Mouse (Mus musculus) kidney, postnatal 36 days (tissue): ENCODE measurements around the gene Dcbld2.

ENCODE experiments used
- DNase-seq, 2 experiments: peaks; one replicate each; pipeline ENCODE4 v3.0.0; 2021 to 2022; ENCODE audit warnings: mixed read lengths in 2 of 2

The Dcbld2 gene

DNA sequence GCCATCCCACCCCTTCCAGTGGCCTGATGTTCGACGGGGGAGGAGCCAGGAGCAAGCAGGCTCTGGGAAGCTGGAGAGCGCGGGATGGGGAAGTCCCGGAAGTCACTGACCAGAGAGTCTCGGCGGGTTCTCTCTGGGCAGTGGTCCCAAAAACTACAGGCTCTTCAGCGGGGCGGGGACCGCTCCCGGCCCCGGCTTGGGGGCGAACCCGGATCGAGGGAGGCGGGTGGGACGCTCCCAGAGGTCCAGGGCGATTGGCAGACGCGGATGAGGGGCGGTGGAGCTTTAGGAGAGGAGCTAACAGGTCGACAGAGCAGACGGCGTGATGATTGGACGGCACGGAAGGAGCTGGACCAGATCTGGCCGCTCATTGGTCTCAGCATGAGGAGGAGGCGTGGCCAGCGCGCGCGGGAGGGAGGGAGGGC is at the start of gene Dcbld2:
Gene Dcbld2 (plus strand): TSS at position 382 of the 425 bp plus-strand sequence.
- peak; percentile 98 to 99 for DNase-seq

DNA sequence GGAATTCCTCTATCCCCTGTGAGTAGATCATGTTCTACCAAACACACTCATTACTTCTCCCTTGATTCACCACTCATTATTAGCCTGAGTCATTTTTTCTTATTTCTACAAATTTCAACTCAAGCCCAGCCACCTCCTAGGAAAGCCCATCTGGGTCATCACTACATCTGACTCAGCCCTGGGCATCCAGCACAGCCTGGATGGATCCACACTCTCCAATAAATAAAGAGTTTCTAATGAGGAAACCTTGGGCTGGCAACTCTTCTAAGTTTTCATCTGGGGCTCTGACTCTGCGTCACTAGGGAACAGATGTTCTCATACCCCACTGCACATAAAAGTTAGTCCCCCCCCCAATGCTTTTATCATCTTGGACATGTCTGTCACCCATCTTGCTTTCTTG is 31.1 kb upstream of the Dcbld2 start:
- no peak for DNase-seq

DNA sequence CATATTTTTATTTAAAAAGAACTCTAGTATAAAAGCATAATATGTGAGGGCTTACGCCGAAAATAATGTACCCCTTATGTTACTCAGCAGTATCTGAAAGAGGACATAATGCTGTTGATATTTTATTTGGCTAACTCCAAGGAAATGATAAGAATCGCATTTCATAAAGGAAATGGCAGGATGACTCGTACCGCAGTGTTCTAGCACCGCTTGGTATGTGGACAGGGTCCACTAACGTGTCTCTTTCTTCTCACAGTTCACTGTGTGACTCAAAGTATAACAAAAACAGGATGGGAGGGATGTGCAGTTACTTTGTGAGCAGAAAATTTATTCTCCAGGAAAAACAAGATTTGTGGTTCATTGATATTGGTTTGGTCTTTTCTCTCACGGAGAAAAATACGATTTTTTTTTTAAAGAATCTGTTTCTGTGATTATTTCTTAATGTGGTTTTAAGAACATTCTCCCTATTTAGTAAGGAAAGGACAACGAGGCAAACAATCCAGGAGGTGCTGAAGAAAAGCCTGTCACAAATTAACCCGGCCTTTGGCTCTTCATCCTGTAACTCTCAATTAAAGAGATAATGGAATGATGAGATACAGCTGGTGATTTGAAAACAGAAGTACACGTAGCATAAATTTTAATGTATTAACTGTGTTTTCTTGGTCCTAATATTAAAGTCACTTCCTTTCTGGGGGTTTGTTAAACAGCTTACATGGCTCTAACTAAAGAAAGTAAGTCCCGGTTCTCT is 30.3 kb upstream of the Dcbld2 start:
- peak in 1 of 2 experiments; percentile 19 for DNase-seq

DNA sequence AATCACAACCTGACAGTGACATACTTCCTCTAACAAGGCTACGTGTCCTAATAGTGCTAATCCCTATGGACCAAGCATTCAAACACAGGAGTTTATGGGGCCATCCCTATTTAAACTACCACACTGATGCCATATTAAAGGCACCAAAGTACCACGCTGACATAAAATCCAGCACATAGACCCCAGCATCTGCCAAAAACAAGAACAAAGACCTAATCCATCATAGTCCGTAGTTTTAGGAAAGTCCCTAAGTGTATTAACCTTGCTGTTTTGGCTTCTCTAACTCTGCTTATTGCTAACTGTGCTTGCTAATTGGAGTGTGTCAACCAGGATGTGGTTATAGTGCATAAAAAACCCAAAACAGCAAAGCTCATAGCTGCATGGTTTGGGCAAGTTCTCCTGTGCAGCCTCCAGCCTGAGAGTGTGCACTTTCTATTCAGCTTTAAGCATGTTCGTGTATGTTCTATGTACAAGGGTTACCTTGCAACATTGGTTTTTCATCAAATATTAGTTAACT is 21.9 kb upstream of the Dcbld2 start:
- no peak for DNase-seq

DNA sequence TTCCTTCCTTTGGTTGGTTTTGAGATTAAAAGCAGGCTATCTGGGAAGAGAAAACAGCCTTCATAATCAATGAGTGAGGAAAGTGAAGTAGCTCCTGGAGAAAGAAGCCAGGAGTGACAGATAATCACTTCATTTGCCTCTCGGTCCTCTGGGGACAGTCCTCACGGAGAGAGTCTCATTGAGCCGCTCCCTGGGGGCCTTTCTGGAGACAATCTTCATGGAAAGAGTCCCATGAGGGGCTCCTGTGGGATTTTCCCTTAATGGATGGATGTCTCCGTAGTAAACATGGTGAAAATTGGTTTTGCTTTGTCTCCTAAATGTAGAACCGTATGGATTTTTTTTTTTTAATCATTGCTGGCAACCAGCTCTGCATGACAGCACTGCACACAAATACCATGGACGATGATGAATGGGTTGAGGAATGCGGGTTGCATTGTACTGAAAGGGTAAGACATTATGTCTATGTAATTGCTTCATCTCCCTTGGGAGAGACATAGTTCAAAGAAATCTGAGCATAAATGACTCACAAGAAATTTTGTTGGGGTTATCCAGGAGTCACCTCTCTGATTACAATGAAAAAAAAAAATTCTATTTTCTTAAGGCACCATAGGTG is 19.0 kb upstream of the Dcbld2 start:
- no peak for DNase-seq

DNA sequence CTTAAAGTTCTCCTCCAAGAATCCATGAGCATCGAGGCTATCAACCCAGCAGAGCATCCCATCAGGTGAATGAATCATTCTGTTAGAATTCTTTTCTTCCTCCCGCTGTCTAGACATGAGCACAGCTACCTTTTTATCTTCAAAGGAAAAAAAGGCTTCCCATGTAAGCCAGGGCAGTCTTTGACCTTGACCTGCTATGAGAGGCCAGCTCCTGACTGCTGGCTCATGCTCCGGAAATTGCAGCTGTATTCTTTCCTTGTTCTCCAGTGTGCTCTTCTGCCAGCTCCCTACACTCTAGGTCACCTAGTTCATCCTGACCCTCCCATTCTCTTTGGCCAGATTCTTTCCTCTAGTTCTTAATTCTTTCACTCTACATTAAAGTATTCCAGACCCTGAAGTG is 15.2 kb upstream of the Dcbld2 start:
- DNase-seq, result no peak

DNA sequence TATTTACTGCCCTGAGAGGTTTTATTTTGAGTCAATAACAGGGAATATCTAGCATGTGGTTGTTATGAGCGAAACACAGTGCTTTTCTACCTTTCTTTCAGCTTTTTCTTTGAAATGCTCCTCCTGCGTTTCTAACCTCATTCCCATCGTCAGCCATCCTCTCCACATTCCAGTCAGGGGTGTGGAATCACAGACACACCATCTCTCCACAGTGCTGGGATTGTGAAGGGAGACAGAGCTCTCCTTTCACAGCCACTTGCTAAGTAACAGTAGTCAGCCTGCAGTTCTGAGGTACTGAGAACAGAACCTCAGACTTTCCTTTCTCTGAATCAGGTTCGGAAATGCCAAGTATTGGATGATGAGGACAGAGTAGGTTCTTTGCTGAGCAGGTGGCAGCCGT is 14.1 kb upstream of the Dcbld2 start:
- no peak for DNase-seq

DNA sequence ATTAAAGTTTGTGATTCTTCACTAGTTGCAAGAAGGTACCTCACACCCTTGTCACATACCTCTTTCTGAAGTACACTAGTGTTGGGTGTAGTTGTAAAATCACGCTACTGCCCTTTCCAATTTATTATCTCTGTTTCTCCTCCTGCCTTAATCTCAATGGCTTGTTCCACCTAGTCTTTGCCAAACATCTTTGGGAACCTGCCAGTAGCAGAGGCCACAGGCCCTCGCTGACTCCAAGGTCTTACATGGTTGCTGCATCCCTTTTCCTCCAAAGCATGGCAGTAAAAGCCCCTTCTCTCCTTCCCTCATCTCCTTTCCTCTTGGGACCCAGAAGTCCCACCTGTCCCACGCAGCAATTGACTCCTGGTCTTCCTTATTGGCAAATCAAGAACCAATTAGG is 9.6 kb upstream of the Dcbld2 start:
- no peak for DNase-seq

DNA sequence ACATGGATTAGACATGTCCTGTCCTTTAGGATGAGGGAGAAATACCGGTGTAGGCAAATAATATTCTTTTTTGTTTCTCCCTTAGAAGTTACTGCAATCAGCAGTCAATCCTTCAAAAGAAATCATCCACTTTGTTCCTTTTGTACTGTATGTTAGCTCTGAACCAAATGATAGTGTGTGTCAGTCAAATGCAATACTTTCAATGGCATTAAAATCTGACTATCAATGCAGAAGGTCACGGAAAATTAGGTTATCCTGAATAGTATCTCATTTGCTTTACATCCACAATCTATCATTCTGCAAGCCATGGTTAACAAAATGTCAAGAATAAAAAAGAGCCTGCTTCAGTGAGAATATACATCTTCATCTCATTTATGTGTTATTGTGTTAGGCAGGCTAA is 7.2 kb upstream of the Dcbld2 start:
- DNase-seq, result no peak

DNA sequence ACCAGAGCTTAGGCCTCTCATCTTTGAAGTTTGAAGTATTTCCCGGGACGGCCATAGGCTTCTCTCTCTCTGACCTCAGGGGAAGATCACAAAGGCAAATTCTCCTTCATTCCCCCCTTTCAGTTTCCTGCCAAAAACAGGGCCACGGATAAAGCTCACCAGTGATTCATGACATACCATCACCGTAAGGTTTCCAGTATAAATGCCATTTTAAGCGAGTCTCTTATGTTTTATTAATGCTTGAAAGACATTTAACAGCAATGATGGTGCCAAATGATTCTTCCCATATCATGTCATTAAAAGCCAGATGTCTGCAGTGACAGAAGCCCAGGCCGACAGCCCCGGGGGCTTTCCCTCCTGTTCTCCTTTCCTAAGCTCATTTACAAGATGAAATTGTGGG is 3.6 kb upstream of the Dcbld2 start:
- DNase-seq, result no peak

DNA sequence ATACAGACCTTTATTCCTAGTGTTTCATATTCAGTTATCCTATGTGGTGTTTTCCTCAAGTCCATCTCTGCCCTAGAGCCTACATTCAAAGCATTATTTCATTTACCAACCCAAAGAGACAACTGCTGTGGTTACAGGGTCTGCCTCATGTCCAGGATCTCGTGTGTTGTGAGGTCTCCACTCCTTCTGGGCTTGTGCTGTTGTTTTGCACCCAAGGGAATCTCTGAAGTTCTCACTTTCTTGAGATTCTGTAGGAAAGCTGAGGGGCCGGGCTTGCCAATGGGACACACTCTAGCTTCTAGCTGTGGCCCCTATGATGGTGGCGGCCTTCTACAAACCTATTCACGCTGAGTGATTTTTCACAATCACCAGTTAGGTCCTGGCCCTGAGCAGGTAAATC is 3.0 kb upstream of the Dcbld2 start:
- DNase-seq, result no peak

DNA sequence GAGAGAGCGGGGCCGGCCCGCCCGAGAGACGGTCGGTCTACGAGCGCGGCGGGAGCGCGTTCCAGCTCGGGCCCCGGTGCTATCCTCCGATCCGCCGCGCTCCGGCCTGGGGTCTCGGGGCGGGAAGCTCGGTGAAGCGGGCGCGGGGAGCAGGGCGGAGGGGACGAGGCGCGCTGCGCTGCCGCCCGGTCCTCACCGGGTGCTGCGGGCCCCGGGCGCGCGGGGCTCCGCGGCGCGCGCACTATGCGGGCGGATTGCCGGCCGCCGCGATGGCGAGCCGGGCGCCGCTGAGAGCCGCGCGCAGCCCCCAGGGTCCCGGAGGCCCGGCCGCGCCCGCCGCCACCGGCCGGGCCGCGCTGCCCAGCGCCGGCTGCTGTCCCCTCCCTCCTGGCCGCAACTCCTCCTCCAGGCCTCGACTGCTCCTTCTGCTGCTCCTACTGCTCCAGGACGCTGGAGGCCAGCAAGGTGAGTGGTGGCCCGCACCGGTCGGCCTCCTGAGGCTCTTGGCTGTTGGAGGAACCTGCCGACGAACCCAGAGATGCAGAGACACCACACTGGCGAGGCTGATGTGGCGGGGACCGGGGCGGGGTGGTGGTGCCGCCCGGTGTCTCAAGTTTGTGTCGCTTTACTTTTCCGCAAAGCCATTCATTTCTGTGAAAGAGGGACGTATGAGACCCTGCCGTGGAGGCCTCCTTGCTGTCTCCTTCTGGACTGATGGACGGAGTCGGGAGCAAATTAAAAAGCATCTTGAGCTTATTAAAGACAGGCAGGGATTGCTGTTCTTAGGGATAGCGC is 441 bp downstream of the Dcbld2 start:
- peak; percentile 29 to 51 for DNase-seq

DNA sequence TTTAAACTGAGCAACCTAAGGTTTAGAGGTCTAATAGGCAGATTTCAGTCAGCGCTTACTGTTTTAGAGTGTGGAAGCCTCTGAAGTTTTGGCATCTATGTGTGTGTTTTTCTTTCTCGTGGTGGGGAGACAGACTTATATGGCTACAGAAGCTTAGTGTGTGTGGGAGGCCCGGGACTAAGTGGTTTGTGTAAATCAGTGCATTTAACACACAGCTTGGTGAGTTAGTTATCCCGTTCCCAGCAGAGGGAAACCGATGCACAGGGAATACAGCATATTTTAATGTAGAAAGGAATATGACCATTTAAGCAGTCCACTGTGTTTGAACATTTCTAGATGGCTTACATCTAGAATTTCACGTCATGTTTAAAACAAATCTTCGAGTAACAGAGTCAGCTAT is 1.6 kb downstream of the Dcbld2 start:
- DNase-seq, result no peak

DNA sequence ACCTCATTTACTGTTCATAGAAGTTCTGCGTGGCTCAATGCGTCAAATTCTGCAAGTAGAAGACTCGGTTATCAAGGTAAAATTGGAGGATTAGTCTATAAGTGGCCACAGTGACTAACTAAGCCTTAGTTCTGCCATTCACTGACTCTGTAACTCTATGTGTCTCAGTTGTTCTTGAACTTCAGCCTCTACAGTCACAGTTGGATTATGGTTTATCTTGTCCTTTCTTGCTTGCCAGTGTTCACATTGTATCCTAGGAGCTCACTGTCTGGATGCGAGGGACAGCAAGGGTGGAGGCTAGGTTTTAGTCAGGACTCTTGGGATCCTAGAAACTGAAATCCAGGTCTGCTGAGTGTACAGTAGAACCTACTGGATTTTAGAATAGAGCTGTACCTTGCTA is 6.6 kb downstream of the Dcbld2 start:
- no peak for DNase-seq

DNA sequence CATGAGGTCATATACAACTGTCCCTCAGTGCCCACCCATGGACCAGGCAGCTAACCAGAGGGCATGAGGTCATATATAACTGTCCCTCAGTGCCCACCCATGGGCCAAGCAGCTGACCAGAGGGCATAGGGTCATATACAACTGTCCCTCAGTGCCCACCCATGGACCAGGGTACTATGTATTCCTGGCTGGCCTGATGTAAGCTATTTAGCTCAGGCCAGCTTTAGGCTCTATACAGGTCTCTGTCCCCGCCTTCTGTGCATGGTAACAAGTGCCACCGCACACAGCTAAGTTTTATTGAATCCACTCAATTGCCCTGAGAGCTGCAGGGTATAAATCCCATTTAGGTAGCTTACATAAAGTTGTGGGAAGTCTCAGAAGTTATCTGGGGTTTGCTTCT is 7.3 kb downstream of the Dcbld2 start:
- no peak for DNase-seq

DNA sequence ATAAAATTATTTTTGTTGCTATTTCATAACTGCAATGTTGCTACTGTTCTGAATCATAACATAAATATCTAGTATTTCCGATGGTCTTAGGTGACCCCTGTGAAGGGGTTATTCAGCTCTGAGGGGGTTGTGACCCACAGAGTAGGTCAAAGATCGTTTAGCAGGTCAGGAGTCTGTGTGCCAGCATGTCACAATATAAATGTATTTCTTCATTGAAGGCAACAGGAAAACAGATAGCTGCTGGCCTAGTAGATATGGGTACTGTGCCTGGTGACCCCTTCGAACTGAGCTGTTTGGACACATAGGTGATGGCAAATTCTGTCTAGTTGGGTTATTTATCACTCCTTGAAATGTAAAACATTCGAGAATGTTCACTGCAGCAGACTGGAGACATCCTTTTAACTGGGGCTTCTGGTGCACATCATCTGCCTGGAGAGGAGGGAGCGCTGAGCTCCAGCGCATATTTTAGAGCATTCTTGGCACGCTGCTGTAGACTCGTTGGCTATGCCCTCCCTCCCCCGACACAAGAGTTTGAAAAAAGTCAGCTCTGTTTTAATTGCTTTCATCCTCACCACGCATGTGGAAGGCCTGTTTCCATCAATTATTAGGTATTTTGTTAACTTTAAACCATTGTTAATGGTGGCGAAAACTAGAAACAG is 13.6 kb downstream of the Dcbld2 start:
- DNase-seq, result peak; percentile 55 to 57

DNA sequence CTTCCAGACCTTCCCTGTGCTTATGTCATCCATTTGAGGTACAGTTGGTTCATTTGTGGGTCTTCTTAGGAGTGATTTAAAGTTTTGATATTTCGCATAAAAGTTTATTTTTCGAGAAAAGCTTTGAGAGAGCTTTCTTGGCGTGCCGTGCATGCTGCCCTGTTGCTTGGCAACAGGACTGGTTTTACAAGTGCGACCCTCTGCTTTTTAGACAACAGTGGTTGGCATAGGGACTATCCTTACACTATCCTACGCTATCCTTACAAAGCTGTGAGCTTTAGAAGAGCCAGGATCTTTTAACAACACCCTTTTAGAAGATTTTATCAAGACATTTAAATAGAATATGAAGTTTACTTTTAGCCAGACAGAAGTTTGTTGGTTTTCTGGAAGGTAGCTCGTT is 22.0 kb downstream of the Dcbld2 start:
- DNase-seq, result no peak

DNA sequence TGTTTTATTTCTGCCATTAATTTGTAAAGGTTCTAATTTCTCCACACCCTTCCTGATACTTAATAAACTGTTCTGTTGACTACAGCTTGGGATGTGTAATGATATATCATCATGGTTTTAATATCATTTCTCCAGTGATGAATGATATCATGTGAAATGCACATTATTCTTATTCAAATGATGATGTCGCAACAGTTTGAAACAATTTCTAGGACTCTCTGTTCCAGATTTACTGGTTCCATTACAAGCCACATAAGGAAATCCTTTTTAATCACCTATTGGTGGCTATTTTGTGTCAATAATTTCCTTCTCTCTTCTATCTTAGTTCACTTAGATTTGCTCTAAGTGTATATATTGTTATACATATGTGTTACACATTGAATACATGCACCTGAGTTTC is 24.1 kb downstream of the Dcbld2 start:
- DNase-seq, result no peak

DNA sequence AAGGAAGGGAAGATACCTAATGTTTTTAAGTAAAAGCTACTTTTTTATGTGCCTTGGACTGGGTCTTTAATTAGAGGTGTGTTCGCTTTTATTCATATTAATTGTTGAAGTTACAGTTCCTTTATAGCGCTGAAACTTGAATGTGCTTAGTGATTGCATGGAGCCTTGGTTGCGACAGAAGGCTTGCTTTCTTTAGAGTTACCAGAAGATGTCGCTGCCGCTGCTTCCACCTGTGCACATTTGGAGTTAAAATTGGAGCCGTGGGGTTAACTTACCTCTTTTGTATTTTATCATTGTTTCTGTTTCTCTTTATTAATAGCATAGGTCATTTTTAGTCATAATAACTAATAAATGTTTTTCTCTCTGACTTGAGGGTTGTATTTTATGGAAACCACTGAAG is 36.5 kb downstream of the Dcbld2 start:
- no peak for DNase-seq

DNA sequence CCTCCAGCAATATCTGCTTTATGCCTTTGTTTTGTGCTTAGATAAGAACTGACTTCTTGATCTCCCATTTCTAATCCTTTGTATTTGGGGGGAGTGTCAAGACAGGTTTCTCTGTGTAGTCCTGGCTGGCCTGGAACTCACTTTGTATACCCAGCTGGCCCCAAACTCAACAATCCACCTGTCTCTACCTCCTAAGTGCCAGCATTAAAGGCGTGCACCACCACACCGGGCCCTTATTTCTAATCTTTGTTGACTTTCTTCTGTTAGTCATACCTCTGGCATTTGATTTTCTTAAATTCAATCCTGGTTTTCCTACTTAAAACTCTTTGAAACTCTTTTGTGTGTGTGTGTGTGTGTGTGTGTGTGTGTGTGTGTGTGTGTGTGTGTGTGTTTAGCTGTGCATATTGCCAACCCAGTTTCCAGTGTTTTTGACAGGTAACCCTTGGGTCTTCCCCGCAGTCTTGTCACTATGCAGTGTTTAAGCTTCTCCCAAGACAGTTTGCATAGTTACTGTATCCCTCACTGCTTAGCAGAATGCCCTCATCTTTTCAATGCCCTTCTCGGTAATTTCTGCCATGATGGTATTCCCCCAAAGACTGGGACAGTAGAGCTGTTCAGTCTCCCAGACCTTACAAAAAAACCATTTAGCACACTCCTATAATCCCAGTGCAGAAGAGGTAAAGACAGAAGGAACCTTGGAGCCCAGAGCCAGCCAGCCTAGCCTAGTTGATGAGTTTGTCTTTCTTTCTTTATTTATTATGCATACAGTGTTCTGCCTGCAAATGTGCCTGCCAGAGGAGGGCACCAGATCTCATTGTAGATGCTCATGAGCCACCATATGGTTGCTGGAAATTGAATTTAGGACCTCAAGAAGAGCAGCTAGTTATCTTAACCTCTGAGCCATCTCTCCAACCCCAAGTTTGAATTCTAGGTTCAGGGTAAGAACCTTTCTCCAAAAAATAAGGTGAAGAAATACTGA is 38.3 kb downstream of the Dcbld2 start:
- DNase-seq, result no peak

DNA sequence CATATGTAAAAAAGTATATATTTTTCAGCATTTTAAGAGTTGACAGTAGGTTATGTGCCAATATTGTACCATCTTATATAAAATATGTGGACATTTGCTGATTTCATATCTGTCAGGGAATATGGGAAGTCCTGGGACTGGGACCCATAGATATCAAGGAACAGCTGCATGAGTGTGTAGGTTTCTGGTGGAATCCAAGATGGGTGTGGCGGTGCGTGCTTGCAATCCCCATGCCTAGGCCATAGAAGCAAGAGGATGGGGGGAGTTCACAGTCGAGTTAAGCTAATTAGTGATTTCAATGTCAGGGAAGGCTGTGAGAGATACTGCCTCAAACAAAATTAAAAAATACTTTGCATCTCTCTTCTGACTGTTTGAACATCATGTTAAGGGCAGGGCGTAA is 40.8 kb downstream of the Dcbld2 start:
- no peak for DNase-seq

DNA sequence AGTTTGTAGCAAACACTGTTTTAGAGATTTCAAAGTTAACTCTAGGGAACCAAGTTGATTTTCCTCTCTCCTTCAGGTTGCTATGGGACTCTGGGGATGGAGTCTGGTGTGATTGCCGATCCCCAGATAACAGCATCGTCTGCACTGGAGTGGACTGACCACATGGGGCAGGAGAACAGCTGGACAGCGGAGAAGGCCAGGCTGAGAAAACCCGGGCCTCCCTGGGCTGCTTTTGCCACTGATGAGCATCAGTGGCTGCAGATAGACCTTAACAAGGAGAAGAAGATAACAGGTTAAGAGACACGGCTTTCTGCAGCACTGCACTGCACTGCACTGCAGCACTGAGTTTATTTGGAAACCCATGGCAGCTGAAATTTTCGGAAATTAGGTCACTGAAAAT is 42.4 kb downstream of the Dcbld2 start:
- no peak for DNase-seq
